Mouse (Mus musculus): ENCODE measurements around the gene Serpina9. TPM values are rescaled to one million over a fixed set of nuclear protein-coding genes. Genes with fewer than 3 reads are reported as not detected.

Serpina9 gene
- polyA plus RNA-seq (2014; fragmentation: Nextera tagmentation; extraction: Ambion mirVana): 0.22 TPM in 1 of 2 replicates, not detected in the other

DNA sequence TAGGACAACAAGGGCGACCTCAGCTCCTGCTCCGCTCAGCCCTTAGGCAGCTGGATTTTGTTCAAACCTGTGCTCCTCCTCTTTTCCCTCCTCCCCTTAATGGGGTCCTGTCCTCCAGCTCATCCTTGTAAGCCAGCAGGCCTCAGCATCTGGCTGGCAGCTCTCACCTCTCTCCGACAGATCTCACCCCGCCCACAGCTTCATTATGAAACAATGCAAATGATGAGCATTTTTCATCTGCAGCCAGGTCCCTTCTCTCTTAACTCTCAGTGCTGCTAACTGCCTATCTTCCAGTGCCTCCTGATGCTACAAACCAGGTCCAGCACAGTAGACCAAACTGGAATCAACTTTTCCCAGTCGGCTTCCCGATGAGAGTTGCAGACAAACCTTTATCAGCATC lies at the start of gene Serpina9:
Gene Serpina9, minus strand, starts transcription at position 136 of the 400 bp plus-strand sequence.
- H3K9ac ChIP-seq: no peak within 1 kb of the TSS
- no peak for DNase-seq (ENCODE audit: low spot score)
- 91% methylated on average over 6 of the region's 6 CpGs for WGBS

DNA sequence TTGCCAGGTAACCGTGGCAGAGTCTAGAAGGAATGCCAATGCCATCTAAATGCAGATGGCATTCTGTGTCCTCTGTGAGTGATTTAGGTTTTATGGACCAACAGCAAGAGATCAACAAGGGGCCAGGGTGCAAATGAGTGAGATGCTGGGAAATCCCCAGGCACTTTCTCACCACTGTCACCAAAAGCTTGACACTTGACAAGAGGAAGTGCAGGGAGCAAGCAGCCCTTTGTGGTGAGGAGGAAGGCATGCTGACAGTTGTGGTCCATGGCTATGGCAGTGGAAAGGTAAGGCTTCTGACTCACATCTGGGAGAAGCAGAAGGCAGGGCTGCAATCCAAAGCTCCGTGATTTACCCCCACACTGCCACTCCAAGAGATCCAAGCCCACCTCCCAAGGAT lies 48.3 kb upstream of the Serpina9 start:
- Histone ChIP-seq H3K27ac (no peak overlapping the region), H3K9me3 (ENCODE audit: control insufficient read depth, low read length) (no peaks in the 10 kb centered on the region), H3K9ac (no peak overlapping the region), H3K4me2 (replicated peaks) (no peak overlapping the region), H3K27me3 (ENCODE audit: control insufficient read depth, insufficient read depth, low read length) (no peaks in the 10 kb centered on the region), H3K36me3 (replicated peaks; ENCODE audit: control insufficient read depth, insufficient read depth) (no peaks in the 10 kb centered on the region), H3K4me1 (replicated peaks; ENCODE audit: control insufficient read depth, insufficient read depth, low read length) (no peaks in the 10 kb centered on the region), H3K4me3 (replicated peaks; ENCODE audit: low read length) (no peak overlapping the region)
- ATAC-seq (ENCODE audit: low FRiP score) (no peak), DNase-seq (ENCODE audit: low spot score) (no peak)
- WGBS: 61% methylated on average over 2 of the region's 2 CpGs

More for the DNA sequence above, at the start of gene Serpina9:
- Histone ChIP-seq H3K9me3 (ENCODE audit: control insufficient read depth, low read length) (no peaks in the 10 kb centered on the region), H3K4me3 (replicated peaks; ENCODE audit: low read length) (no peak within 1 kb of the TSS), H3K4me1 (replicated peaks; ENCODE audit: control insufficient read depth, insufficient read depth, low read length) (no peaks in the 10 kb centered on the region), H3K27ac (no peak within 1 kb of the TSS), H3K4me2 (replicated peaks) (no peak within 1 kb of the TSS), H3K36me3 (replicated peaks; ENCODE audit: control insufficient read depth, insufficient read depth) (no peaks in the 10 kb centered on the region), H3K27me3 (ENCODE audit: control insufficient read depth, insufficient read depth, low read length) (no peaks in the 10 kb centered on the region)
- no peak for ATAC-seq (ENCODE audit: low FRiP score)

DNA sequence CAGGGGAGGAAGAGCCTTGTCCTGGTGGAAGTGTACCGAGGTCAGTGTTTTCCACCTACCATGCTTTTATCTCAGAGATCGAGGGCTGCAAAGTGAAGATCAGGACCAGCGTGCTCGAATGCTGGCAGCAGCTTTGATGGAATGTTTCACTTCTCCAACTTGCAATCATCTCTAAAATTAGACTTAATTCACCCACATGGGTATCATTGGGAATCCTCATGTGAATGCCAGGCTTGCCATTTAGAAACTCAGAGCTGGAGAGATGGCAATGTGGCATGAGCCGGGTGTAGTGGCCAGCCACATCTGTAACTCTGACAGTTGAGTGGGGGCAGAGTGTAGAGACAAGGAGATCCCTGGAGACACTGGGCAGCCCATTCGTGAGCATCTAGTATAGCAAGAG lies 46.6 kb upstream of the Serpina9 start:
- H3K36me3 ChIP-seq (replicated peaks; ENCODE audit: control insufficient read depth, insufficient read depth): no peaks in the 10 kb centered on the region
- H3K9me3 ChIP-seq (ENCODE audit: control insufficient read depth, low read length): no peaks in the 10 kb centered on the region
- no peak overlapping the region for H3K9ac ChIP-seq
- H3K27me3 ChIP-seq (ENCODE audit: control insufficient read depth, insufficient read depth, low read length): no peaks in the 10 kb centered on the region
- H3K4me3 ChIP-seq (replicated peaks; ENCODE audit: low read length): no peak overlapping the region
- DNase-seq (ENCODE audit: low spot score): no peak
- no peak overlapping the region for H3K27ac ChIP-seq
- 82% methylated on average over 6 of the region's 6 CpGs for WGBS
- H3K4me2 ChIP-seq (replicated peaks): no peak overlapping the region
- H3K4me1 ChIP-seq (replicated peaks; ENCODE audit: control insufficient read depth, insufficient read depth, low read length): no peaks in the 10 kb centered on the region
- no peak for ATAC-seq (ENCODE audit: low FRiP score)

DNA sequence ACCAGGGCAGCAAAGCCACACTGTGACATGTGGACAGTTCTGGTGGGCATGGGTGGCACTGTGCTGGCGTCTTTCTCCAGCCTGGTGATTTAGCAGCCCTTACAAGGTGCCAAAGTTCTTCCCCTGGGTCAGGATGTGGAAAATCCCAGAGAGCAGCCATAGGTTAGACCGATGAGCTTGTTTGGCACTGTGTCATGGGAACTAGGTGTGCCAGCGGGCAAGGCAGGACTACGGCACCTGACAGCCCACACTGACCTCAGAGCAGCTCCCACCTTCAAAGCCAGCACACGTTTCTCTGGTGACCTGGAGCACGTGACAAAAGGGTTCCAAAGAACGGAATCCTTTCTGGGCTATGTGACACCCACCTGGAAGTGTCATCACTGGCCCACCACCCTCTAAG lies 44.0 kb upstream of the Serpina9 start:
- Histone ChIP-seq H3K36me3 (replicated peaks; ENCODE audit: control insufficient read depth, insufficient read depth) (no peaks in the 10 kb centered on the region), H3K9me3 (ENCODE audit: control insufficient read depth, low read length) (no peaks in the 10 kb centered on the region), H3K4me1 (replicated peaks; ENCODE audit: control insufficient read depth, insufficient read depth, low read length) (no peaks in the 10 kb centered on the region), H3K4me2 (replicated peaks) (no peak overlapping the region), H3K27ac (no peak overlapping the region), H3K4me3 (replicated peaks; ENCODE audit: low read length) (no peak overlapping the region), H3K27me3 (ENCODE audit: control insufficient read depth, insufficient read depth, low read length) (no peaks in the 10 kb centered on the region), H3K9ac (no peak overlapping the region)
- ATAC-seq (ENCODE audit: low FRiP score): no peak
- WGBS: 88% methylated on average over 7 of the region's 7 CpGs
- DNase-seq (ENCODE audit: low spot score): no peak

DNA sequence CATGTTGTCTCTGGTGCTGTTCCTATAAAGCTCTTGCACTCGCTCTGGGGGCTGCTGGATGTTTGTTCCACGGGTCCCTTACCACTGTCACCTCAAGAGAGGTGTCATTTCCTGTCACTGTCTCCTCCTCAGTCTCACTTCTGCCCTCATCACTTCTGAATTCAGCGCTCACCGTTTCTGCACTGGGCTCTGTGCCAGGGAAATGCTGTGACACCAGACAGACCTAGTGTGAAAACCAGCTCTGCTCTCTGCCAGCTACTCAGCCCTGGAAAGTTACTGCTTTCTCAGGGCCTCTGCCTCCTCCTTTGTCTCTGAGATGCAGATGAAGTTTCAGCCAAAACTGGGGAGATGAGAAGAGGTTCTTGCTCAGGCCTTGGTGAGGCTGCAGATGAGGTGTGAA lies 43.5 kb upstream of the Serpina9 start:
- no peak for DNase-seq (ENCODE audit: low spot score)
- Histone ChIP-seq H3K9me3 (ENCODE audit: control insufficient read depth, low read length) (no peaks in the 10 kb centered on the region), H3K4me1 (replicated peaks; ENCODE audit: control insufficient read depth, insufficient read depth, low read length) (no peaks in the 10 kb centered on the region), H3K27ac (no peak overlapping the region), H3K4me2 (replicated peaks) (no peak overlapping the region), H3K4me3 (replicated peaks; ENCODE audit: low read length) (no peak overlapping the region), H3K36me3 (replicated peaks; ENCODE audit: control insufficient read depth, insufficient read depth) (no peaks in the 10 kb centered on the region), H3K27me3 (ENCODE audit: control insufficient read depth, insufficient read depth, low read length) (no peaks in the 10 kb centered on the region), H3K9ac (no peak overlapping the region)
- ATAC-seq (ENCODE audit: low FRiP score): no peak
- 53% methylated on average over 4 of the region's 4 CpGs for WGBS

DNA sequence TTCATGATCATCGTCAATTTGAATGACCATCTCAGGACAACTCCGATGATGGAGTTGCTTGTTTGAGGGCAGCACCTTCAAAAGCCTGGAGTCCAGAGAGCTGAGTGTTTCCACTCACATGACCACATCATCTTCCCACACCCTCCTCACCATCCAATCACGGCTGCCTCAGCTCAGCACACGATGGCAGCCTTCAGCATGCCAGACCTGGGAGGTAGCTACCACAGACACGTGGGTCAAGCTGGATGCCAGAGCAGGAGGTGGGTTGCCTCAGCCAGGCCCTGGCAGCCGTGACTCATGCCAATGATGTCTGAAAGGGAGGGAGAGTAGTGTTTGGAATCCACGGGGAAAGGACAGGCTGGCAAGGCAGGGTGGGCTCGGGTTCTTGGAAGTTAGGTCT lies 42.2 kb upstream of the Serpina9 start:
- no peak overlapping the region for H3K4me2 ChIP-seq (replicated peaks)
- no peak overlapping the region for H3K27ac ChIP-seq
- no peaks in the 10 kb centered on the region for H3K36me3 ChIP-seq (replicated peaks; ENCODE audit: control insufficient read depth, insufficient read depth)
- ATAC-seq (ENCODE audit: low FRiP score) (no peak), DNase-seq (ENCODE audit: low spot score) (no peak)
- WGBS: 80% methylated on average over 8 of the region's 8 CpGs
- no peak overlapping the region for H3K4me3 ChIP-seq (replicated peaks; ENCODE audit: low read length)
- no peaks in the 10 kb centered on the region for H3K27me3 ChIP-seq (ENCODE audit: control insufficient read depth, insufficient read depth, low read length)
- H3K9ac ChIP-seq: no peak overlapping the region
- H3K9me3 ChIP-seq (ENCODE audit: control insufficient read depth, low read length): no peaks in the 10 kb centered on the region
- no peaks in the 10 kb centered on the region for H3K4me1 ChIP-seq (replicated peaks; ENCODE audit: control insufficient read depth, insufficient read depth, low read length)

DNA sequence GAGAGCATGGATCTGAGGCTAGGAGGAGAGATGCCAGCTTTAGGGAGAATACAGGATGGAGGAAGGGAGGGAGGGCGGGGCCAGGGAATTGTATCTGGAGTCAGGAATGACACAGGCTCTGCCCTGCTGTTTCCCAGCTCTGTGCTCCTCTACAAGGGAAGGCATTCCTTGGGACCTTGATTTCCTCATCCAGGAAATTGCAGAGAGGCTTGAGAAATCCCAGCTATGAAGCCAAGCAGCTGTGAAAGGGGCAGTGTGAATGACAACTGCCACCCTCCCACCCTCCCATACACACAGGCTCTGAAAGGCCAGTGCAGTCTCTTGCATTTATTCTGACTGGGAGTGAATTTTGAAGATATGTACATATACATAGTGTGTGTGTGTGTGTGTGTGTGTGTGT lies 40.4 kb upstream of the Serpina9 start:
- DNase-seq (ENCODE audit: low spot score) (no peak), ATAC-seq (ENCODE audit: low FRiP score) (no peak)
- Histone ChIP-seq H3K36me3 (replicated peaks; ENCODE audit: control insufficient read depth, insufficient read depth) (no peaks in the 10 kb centered on the region), H3K4me1 (replicated peaks; ENCODE audit: control insufficient read depth, insufficient read depth, low read length) (no peaks in the 10 kb centered on the region), H3K27ac (no peak overlapping the region), H3K9me3 (ENCODE audit: control insufficient read depth, low read length) (no peaks in the 10 kb centered on the region), H3K4me2 (replicated peaks) (no peak overlapping the region), H3K27me3 (ENCODE audit: control insufficient read depth, insufficient read depth, low read length) (no peaks in the 10 kb centered on the region), H3K4me3 (replicated peaks; ENCODE audit: low read length) (no peak overlapping the region), H3K9ac (no peak overlapping the region)
- WGBS: 100% methylated on average over 1 of the region's 1 CpGs

DNA sequence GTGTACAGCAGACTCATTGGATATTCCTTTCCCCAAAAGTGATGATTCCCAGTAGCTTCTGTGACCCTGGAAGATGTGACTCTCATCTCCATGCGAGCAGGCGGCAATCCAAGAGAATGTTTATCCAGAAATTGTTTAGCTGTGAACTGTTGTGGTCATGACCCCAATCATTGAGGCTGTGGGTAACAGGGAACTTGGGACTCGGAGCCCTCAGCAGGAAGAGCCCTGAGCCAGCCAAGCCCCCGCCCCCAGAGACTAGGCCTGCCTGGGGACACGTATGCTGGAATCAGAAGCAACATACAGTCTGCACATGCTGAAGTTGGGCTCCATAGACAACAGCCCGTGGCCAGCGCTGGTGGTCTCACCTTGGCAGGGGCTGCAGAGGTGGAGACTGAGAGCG lies 32.2 kb upstream of the Serpina9 start:
- 92% methylated on average over 8 of the region's 8 CpGs for WGBS
- H3K27me3 ChIP-seq (ENCODE audit: control insufficient read depth, insufficient read depth, low read length): no peaks in the 10 kb centered on the region
- H3K4me2 ChIP-seq (replicated peaks): no peak overlapping the region
- H3K4me3 ChIP-seq (replicated peaks; ENCODE audit: low read length): no peak overlapping the region
- H3K9ac ChIP-seq: no peak overlapping the region
- H3K9me3 ChIP-seq (ENCODE audit: control insufficient read depth, low read length): no peaks in the 10 kb centered on the region
- no peaks in the 10 kb centered on the region for H3K36me3 ChIP-seq (replicated peaks; ENCODE audit: control insufficient read depth, insufficient read depth)
- DNase-seq (ENCODE audit: low spot score): no peak
- no peak for ATAC-seq (ENCODE audit: low FRiP score)
- H3K4me1 ChIP-seq (replicated peaks; ENCODE audit: control insufficient read depth, insufficient read depth, low read length): no peaks in the 10 kb centered on the region
- no peak overlapping the region for H3K27ac ChIP-seq

DNA sequence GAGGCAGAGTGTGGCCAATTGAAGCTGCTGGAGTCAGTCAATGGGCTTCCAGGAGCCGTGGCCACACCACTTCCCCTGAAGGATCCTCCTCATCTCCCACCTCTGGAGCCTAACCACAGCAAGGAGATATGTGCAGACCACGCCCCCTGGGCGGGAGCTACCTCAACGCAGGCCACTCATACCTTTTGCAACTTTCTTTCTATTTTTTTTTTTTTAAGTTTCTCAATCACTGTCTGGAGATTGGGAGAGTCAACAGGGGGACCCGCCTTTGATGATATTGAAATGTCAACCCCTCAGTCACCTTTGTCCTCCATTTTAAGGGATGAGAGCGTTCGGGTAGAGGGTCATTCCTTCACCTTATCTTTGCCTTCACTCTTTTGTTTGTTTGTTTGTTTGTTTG lies 30.8 kb upstream of the Serpina9 start, which contains the start of gene Serpina12:
Gene Serpina12, minus strand, starts transcription at position 101 of the 400 bp plus-strand sequence.
- no peak for DNase-seq (ENCODE audit: low spot score)
- Histone ChIP-seq H3K9ac (no peak within 1 kb of the TSS), H3K4me1 (replicated peaks; ENCODE audit: control insufficient read depth, insufficient read depth, low read length) (no peaks in the 10 kb centered on the region), H3K27ac (no peak within 1 kb of the TSS), H3K27me3 (ENCODE audit: control insufficient read depth, insufficient read depth, low read length) (no peaks in the 10 kb centered on the region), H3K4me2 (replicated peaks) (no peak within 1 kb of the TSS), H3K36me3 (replicated peaks; ENCODE audit: control insufficient read depth, insufficient read depth) (no peaks in the 10 kb centered on the region), H3K4me3 (replicated peaks; ENCODE audit: low read length) (no peak within 1 kb of the TSS), H3K9me3 (ENCODE audit: control insufficient read depth, low read length) (no peaks in the 10 kb centered on the region)
- 91% methylated on average over 7 of the region's 7 CpGs for WGBS
- no peak for ATAC-seq (ENCODE audit: low FRiP score)

DNA sequence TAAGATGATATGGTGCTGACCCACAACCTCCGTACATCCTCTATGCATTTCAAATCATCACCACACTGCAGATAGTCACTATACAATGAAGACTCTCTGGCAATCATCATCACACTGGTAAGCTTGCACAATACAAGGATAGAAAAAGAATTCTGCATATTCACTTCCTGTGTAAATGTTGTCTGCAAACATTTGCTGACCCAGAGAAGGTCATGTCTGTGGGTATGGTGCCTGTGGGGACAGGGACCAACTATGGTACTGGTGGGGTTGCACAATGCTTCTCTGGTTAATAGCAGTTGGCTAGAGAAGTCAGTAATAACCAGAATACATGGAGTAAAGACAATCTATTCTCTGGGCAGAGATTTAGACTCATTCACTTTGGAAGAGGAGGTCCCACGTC lies 29.2 kb upstream of the Serpina9 start:
- H3K27ac ChIP-seq: no peak overlapping the region
- no peaks in the 10 kb centered on the region for H3K27me3 ChIP-seq (ENCODE audit: control insufficient read depth, insufficient read depth, low read length)
- no peak overlapping the region for H3K9ac ChIP-seq
- 87% methylated on average over 2 of the region's 2 CpGs for WGBS
- no peaks in the 10 kb centered on the region for H3K9me3 ChIP-seq (ENCODE audit: control insufficient read depth, low read length)
- no peaks in the 10 kb centered on the region for H3K4me1 ChIP-seq (replicated peaks; ENCODE audit: control insufficient read depth, insufficient read depth, low read length)
- no peaks in the 10 kb centered on the region for H3K36me3 ChIP-seq (replicated peaks; ENCODE audit: control insufficient read depth, insufficient read depth)
- DNase-seq (ENCODE audit: low spot score): no peak
- H3K4me2 ChIP-seq (replicated peaks): no peak overlapping the region
- H3K4me3 ChIP-seq (replicated peaks; ENCODE audit: low read length): no peak overlapping the region
- ATAC-seq (ENCODE audit: low FRiP score): no peak
